Mouse (Mus musculus): Measurements from ENCODE around the gene Pgpep1.

DNA sequence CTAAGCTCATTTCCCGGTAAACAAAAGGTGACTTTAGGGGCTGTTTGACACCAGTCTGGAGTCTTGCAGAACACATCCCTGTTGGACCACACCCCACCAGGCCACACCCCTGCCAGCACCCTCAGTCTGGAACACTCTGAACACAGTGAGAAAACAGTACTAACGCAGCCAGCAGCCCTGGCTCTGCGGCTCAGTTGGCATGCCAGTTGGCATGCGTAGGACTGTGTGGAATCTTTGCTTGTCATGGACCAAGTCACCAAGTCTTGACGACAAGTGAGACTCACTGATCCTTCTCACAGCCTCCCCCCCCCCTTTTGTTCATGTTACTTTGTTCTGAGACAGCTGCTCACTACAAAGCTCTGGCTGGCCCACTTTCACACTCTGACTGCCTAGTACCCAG is 6.9 kb upstream of the Pgpep1 start:
- TF ChIP-seq CTCF (IDR thresholded peaks at IDR 0.05; ENCODE audit: control insufficient read depth, insufficient read depth, low read length) (no peak), POLR2A (IDR thresholded peaks at IDR 0.05; ENCODE audit: borderline replicate concordance, control insufficient read depth, low read depth, low read length) (no peak)

All from bone marrow, adult 2 months (tissue).